Mouse (Mus musculus) bone marrow macrophage, adult 2 months (primary cell): ENCODE results near the gene Gm3435.
"Not testable (repeated sequence)": the region's sequence is repeated elsewhere in the genome, so short reads cannot be mapped to it uniquely, and the experiment has no call there.

Experiments
- CTCF ChIP-seq: IDR thresholded peaks from 2 replicates; pipeline ENCODE4 v1.5.1; 2012; ENCODE audit warnings: low read depth, mild to moderate bottlenecking, low read length, moderate library complexity
- POLR2A ChIP-seq: IDR thresholded peaks from 2 replicates; pipeline ENCODE4 v1.6.1; 2012; ENCODE audit warnings: mild to moderate bottlenecking, low read depth, low read length, borderline replicate concordance

- TF ChIP-seq CTCF, POLR2A: not testable (repeated sequence)
These were observed 41.5 kb upstream of the Gm3435 start for GRCm38 (mm10) chr17:14968373-14968913.
